Mouse (Mus musculus) liver, adult 10 weeks (tissue): ENCODE data around the gene Parp8. TPM values are rescaled to one million over a fixed set of nuclear protein-coding genes. Genes with fewer than 3 reads are reported as not detected.

Experiments used
- polyA plus RNA-seq: library from polyadenylated mRNA; stranded (reverse); fragments of 350-450 nt; fragmentation: Illumina TruSeq; extraction: RNeasy Lipid Tissue Mini Kit (QIAGEN cat#74804); gene quantifications from one replicate; pipeline ENCODE4 v1.2.3, GENCODE M21; 2014; ENCODE audit warnings: low read depth, low replicate concordance

The Parp8 gene
- 1.2 TPM for polyA plus RNA-seq

DNA sequence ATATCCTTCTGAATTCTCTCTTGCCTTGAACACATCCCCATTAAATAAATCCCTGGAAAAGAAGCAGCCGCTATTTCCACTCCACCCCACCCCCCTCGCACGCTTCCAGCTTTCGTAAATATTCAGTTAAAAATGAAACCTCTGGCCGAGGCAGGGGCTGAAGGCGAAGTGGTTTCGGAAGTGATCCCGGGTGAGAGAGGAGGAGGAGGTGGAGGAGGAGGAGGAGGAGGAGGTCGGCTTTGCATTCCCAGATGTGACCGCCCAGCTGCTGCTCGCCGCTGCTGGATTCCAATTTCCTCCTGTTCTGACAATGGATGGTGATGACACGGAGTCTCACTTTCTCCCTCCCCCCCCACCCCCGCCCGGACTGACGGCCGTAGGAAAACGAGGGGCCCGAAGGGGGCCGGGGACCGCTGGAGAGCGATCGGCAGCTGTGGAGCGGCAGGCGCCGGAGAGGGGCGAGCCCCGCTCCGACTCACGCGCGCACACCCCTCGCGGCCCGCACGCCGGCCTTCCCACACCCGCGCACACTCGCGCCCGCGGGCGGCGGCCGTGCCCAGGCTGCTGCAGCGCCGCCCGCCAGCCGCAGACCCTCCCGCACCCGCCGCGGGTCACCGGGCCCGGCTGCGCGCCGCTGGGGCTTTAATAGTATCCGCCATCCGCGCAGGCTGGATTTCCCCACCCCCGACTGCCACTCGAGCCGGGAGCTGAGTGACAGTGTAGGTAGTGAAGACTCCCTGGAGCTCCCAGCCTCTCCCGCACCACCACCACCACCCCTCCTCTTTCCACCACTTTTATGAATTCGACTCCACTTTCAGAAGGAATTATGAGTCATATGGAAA is at the start of gene Parp8:
Gene Parp8, minus strand, starts transcription at position 312 of the 842 bp plus-strand sequence.

Other genes with a start within 250 kb of the Parp8 start
- 0.90 TPM for gene Emb, start 183.0 kb upstream of the Parp8 start, polyA plus RNA-seq
- gene Gm17509, start 195.5 kb upstream of the Parp8 start, polyA plus RNA-seq = not detected